22 mouse cellular contexts compared by ENCODE assay signal in the genomic region with DNA sequence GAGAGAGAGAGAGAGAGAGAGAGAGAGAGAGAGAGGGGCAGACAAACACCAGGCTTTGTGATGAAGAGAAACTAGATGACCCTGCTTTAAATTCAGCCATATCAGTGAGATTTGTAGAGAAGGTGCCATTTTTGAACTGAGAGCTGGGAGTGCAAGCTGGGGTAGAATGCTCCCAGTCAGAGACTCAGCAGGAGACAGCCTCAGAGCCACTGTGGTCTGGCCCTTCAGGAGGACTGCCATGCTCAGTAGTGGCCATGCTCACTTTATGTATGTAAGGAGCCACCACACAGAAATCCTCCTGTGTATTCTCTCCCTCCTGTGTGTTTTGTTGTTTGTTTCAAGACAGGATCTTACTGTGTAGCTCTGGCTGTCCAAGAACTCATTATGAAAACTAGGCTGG. TPM values are rescaled to one million over a fixed set of nuclear protein-coding genes. Genes with fewer than 3 reads are reported as not detected.
DNase-seq lines count a peak whose midpoint lies in the region; ATAC-seq and TF ChIP-seq lines count a peak whose summit lies in the region.
"Had no signal": no experiment of that assay in that cellular context is flagged by ENCODE, and none has a peak within 500 bp of the region (broad histone marks: within the 10 kb centered on the region; RNA-seq: fewer than 3 reads in every experiment).

No protein-coding gene starts in this region.

- no peak for TF ChIP-seq RAD21 in MEL (IDR thresholded peaks at IDR 0.05; ENCODE audit: low read depth, low read length)

- TF ChIP-seq EP300 in MEL (IDR thresholded peaks at IDR 0.05; ENCODE audit: low read depth in 1 of 2, low read length in 2 of 2) = no peak
- TF ChIP-seq EP300 in liver, postnatal 0 days (IDR thresholded peaks at IDR 0.05; ENCODE audit: low read depth) = no peak

- no peak for ATAC-seq in heart, embryonic 13.5 days (ENCODE audit: extremely low read depth, insufficient number of reproducible peaks, low FRiP score, low TSS enrichment)
- no peak for ATAC-seq in lung, embryonic 14.5 days (ENCODE audit: insufficient read depth)
- ATAC-seq in liver, postnatal 0 days = no peak
- ATAC-seq: forebrain, embryonic 16.5 days; inflammation-experienced regulatory T-cells, adult 6 months had no signal

- peak overlapping the region; percentile 49 for H3K4me2 ChIP-seq in heart, embryonic 13.5 days
- no peak overlapping the region for H3K4me2 ChIP-seq in lung, embryonic 14.5 days
- no peak overlapping the region for H3K4me2 ChIP-seq in liver, postnatal 0 days (ENCODE audit: low read depth, low read length)
- H3K4me2 ChIP-seq: hindbrain, embryonic 13.5 days; limb, embryonic 15.5 days; midbrain, embryonic 12.5 days had no signal

- TF ChIP-seq POLR2A in MEL (IDR thresholded peaks at IDR 0.05; ENCODE audit: control insufficient read depth in 1 of 2, insufficient read depth in 1 of 2, low read depth in 1 of 2, low read length in 2 of 2, poor library complexity in 1 of 2) = peak in 1 of 2 experiments; percentile 5; a peak in 1 of 4 replicates

- no peak for DNase-seq in heart, adult 8-10 months (ENCODE audit: low spot score)
- DNase-seq in lung, embryonic 14.5 days = no peak
- DNase-seq in lung, postnatal 10 days = no peak
- DNase-seq in MEL (ENCODE audit: low read depth, low spot score) = peak; percentile 80
- no peak for DNase-seq in liver, postnatal 0 days
- no peak for DNase-seq in ovary, adult 18-20 months (ENCODE audit: low spot score)
- DNase-seq: adrenal gland, postnatal 14 days; cerebellum, adult 11 months; cerebellum, postnatal 14 days; embryo, embryonic 11 days; gastrocnemius, postnatal 36 days; kidney, adult 9 months; right cerebral cortex, postnatal 4 days had no signal

- H3K4me3 ChIP-seq in heart, embryonic 13.5 days = no peak overlapping the region
- no peak overlapping the region for H3K4me3 ChIP-seq in lung, embryonic 14.5 days (ENCODE audit: low read depth, low read length)
- peak overlapping the region; percentile 53 to 61 for H3K4me3 ChIP-seq in MEL (ENCODE audit: control insufficient read depth in 1 of 2, insufficient read depth in 1 of 2, low read depth in 2 of 2, low read length in 2 of 2)
- H3K4me3 ChIP-seq in liver, postnatal 0 days (ENCODE audit: low read depth, low read length) = no peak overlapping the region
- H3K4me3 ChIP-seq: hindbrain, embryonic 13.5 days; limb, embryonic 15.5 days; midbrain, embryonic 12.5 days had no signal

- TF ChIP-seq CTCF in lung, embryonic 14.5 days (IDR thresholded peaks at IDR 0.05; ENCODE audit: low read depth) = no peak
- no peak for TF ChIP-seq CTCF in MEL (IDR thresholded peaks at IDR 0.05 in 2 of 3, conservative IDR thresholded peaks at IDR 0.05 in 1 of 3; ENCODE audit: control insufficient read depth in 1 of 3, insufficient read depth in 1 of 3, low read depth in 2 of 3, low read length in 3 of 3, poor library complexity in 1 of 3, severe bottlenecking in 1 of 3)
- TF ChIP-seq CTCF in liver, postnatal 0 days (IDR thresholded peaks at IDR 0.05; ENCODE audit: low read depth) = no peak

- H3K4me1 ChIP-seq in heart, embryonic 13.5 days = peaks cover 7% of the 10 kb centered on the region
- no peaks in the 10 kb centered on the region for H3K4me1 ChIP-seq in lung, embryonic 14.5 days (ENCODE audit: insufficient read depth)
- H3K4me1 ChIP-seq in MEL (ENCODE audit: control insufficient read depth in 1 of 2, insufficient read depth in 2 of 2, low read length in 2 of 2) = peaks cover 15 to 21% of the 10 kb centered on the region in 2 experiments
- H3K4me1 ChIP-seq in liver, postnatal 0 days (ENCODE audit: insufficient read depth) = no peaks in the 10 kb centered on the region; the same call in 1 of the 2 replicates
- H3K4me1 ChIP-seq: hindbrain, embryonic 13.5 days; limb, embryonic 15.5 days; midbrain, embryonic 12.5 days had no signal

- peak overlapping the region; percentile 70 for H3K27ac ChIP-seq in heart, embryonic 13.5 days (replicated peaks)
- H3K27ac ChIP-seq in lung, embryonic 14.5 days (ENCODE audit: low read depth) = peak overlapping the region; percentile 44
- peak overlapping the region; percentile 98 for H3K27ac ChIP-seq in MEL (ENCODE audit: control insufficient read depth, low read depth, low read length)
- H3K27ac ChIP-seq in liver, postnatal 0 days (ENCODE audit: low read depth) = peak overlapping the region; percentile 22; the same call in 1 of the 2 replicates
- H3K27ac ChIP-seq: hindbrain, embryonic 13.5 days; limb, embryonic 15.5 days; midbrain, embryonic 12.5 days; stomach, postnatal 0 days had no signal

- no peaks in the 10 kb centered on the region for H3K36me3 ChIP-seq in heart, embryonic 13.5 days
- no peaks in the 10 kb centered on the region for H3K36me3 ChIP-seq in lung, embryonic 14.5 days (ENCODE audit: insufficient read depth)
- peaks cover 0 to 25% of the 10 kb centered on the region in 2 experiments; a peak in 2 of 4 replicates for H3K36me3 ChIP-seq in MEL (ENCODE audit: control insufficient read depth in 1 of 2, insufficient read depth in 2 of 2, low read length in 2 of 2)
- H3K36me3 ChIP-seq in liver, postnatal 0 days (replicated peaks; ENCODE audit: insufficient read depth, low read length) = no peaks in the 10 kb centered on the region
- H3K36me3 ChIP-seq: hindbrain, embryonic 13.5 days; limb, embryonic 15.5 days; midbrain, embryonic 12.5 days had no signal

- peaks cover 2% of the 10 kb centered on the region; the same call in 1 of the 2 replicates for H3K79me2 ChIP-seq in MEL (ENCODE audit: control insufficient read depth, insufficient read depth, low read length, poor library complexity)

- no peaks in the 10 kb centered on the region for H3K27me3 ChIP-seq in heart, embryonic 13.5 days (replicated peaks)
- no peaks in the 10 kb centered on the region for H3K27me3 ChIP-seq in lung, embryonic 14.5 days (ENCODE audit: insufficient read depth, low read length)
- H3K27me3 ChIP-seq in MEL (ENCODE audit: control insufficient read depth in 1 of 2, insufficient read depth in 2 of 2, low read length in 2 of 2) = no peaks in the 10 kb centered on the region
- no peaks in the 10 kb centered on the region for H3K27me3 ChIP-seq in liver, postnatal 0 days (ENCODE audit: insufficient read depth, low read length)
- H3K27me3 ChIP-seq: hindbrain, embryonic 13.5 days; limb, embryonic 15.5 days; midbrain, embryonic 12.5 days had no signal

- no peaks in the 10 kb centered on the region for H3K9me3 ChIP-seq in heart, embryonic 13.5 days
- no peaks in the 10 kb centered on the region for H3K9me3 ChIP-seq in lung, embryonic 14.5 days (ENCODE audit: low read depth, low read length)
- no peaks in the 10 kb centered on the region for H3K9me3 ChIP-seq in MEL (replicated peaks; ENCODE audit: insufficient read depth, low read length)
- no peaks in the 10 kb centered on the region for H3K9me3 ChIP-seq in liver, postnatal 0 days (ENCODE audit: low read length)
- H3K9me3 ChIP-seq: hindbrain, embryonic 13.5 days; limb, embryonic 15.5 days; midbrain, embryonic 12.5 days had no signal

- peak overlapping the region; percentile 66 for H3K9ac ChIP-seq in heart, embryonic 13.5 days
- H3K9ac ChIP-seq in lung, embryonic 14.5 days = no peak overlapping the region
- H3K9ac ChIP-seq in MEL (ENCODE audit: control insufficient read depth, low read depth, low read length, poor library complexity, severe bottlenecking) = peak overlapping the region; percentile 84
- H3K9ac ChIP-seq in liver, postnatal 0 days (replicated peaks) = no peak overlapping the region
- H3K9ac ChIP-seq: hindbrain, embryonic 13.5 days; limb, embryonic 15.5 days; midbrain, embryonic 12.5 days had no signal

TF ChIP-seq in MEL, 35 proteins besides CTCF, POLR2A, EP300 and RAD21 (continues in another document):
- no peak for TF ChIP-seq POLR2AphosphoS2 (IDR thresholded peaks at IDR 0.05; ENCODE audit: low read length)
- no peak for TF ChIP-seq POLR2AphosphoS5 (IDR thresholded peaks at IDR 0.05; ENCODE audit: borderline replicate concordance, low read depth, low read length)
- TF ChIP-seq TBP (IDR thresholded peaks at IDR 0.05; ENCODE audit: low read depth, low read length) = no peak
- no peak for TF ChIP-seq NELFE (IDR thresholded peaks at IDR 0.05; ENCODE audit: low read depth, low read length)
- no peak for TF ChIP-seq MXI1 (IDR thresholded peaks at IDR 0.05; ENCODE audit: low read depth, low read length)
- TF ChIP-seq E2F4 (IDR thresholded peaks at IDR 0.05; ENCODE audit: borderline replicate concordance, low read depth, low read length) = no peak
- TF ChIP-seq MAX (IDR thresholded peaks at IDR 0.05; ENCODE audit: low read length) = peak; percentile 12; the same call in 1 of the 2 replicates
- no peak for TF ChIP-seq MAZ (IDR thresholded peaks at IDR 0.05; ENCODE audit: low read depth, low read length)
- TF ChIP-seq JUND (IDR thresholded peaks at IDR 0.05; ENCODE audit: low read depth, low read length) = peak; percentile 76; the same call in 1 of the 2 replicates
- no peak for TF ChIP-seq MYB (IDR thresholded peaks at IDR 0.05; ENCODE audit: low read depth, low read length)

RNA-seq across cellular contexts. Expression of a gene that starts 9.5 kb away (rescaled TPM):
- 36.1 and 39.0 TPM in 2 replicates for polyA plus RNA-seq in heart, embryonic 13.5 days (2015; fragmentation: Nextera tagmentation; extraction: Ambion mirVana)
- 10 to 100 TPM; 16.4 to 22.3 (median 17.8) TPM for total RNA-seq in heart, adult 8-10 months (2022)
- 47.0 and 49.4 TPM in 2 replicates for polyA plus RNA-seq in lung, embryonic 14.5 days (2014; fragmentation: Nextera tagmentation; extraction: Ambion mirVana)
- 17.9 and 20.3 TPM in 2 replicates for total RNA-seq in MEL (2012; rRNA removed)
- 10 to 100 TPM; 25.8 to 29.7 TPM for polyA plus RNA-seq in MEL (2012; ENCODE audit: insufficient read depth in 1 of 2, insufficient read length in 2 of 2, low read depth in 1 of 2, low replicate concordance in 2 of 2, missing spikeins in 1 of 2)
- polyA plus RNA-seq in liver, postnatal 0 days (2015; fragmentation: Nextera tagmentation; extraction: Ambion mirVana) = 11.1 and 12.2 TPM in 2 replicates

RNA-seq across cellular contexts. Expression of a gene that starts 13.5 kb away (rescaled TPM):
- 10.5 and 13.8 TPM in 2 replicates for polyA plus RNA-seq in heart, embryonic 13.5 days (2015; fragmentation: Nextera tagmentation; extraction: Ambion mirVana)
- under 1 TPM in 3 of 4 experiments, not detected in 1; 0.34 to 0.65 (median 0.60) TPM for total RNA-seq in heart, adult 8-10 months (2022)
- polyA plus RNA-seq in lung, embryonic 14.5 days (2014; fragmentation: Nextera tagmentation; extraction: Ambion mirVana) = 14.3 and 15.3 TPM in 2 replicates
- 0.33 and 0.35 TPM in 2 replicates for total RNA-seq in MEL (2012; rRNA removed)
- polyA plus RNA-seq in MEL (2012; ENCODE audit: insufficient read depth in 1 of 2, insufficient read length in 2 of 2, low read depth in 1 of 2, low replicate concordance in 2 of 2, missing spikeins in 1 of 2) = under 1 TPM in 1 of 2 experiments, not detected in 1; 0.13 TPM
- not detected in 2 replicates for polyA plus RNA-seq in liver, postnatal 0 days (2015; fragmentation: Nextera tagmentation; extraction: Ambion mirVana)
- total RNA-seq: gastrocnemius, postnatal 36 days; megakaryocyte progenitor cell, adult 5-6 weeks; monocyte, adult 5-6 weeks had no signal
- polyA plus RNA-seq: inflammation-experienced regulatory T-cells, adult 6 months had no signal

RNA-seq across cellular contexts. Expression of a gene that starts 38.5 kb away (rescaled TPM):
- polyA plus RNA-seq in heart, embryonic 13.5 days (2015; fragmentation: Nextera tagmentation; extraction: Ambion mirVana) = 19.1 and 22.0 TPM in 2 replicates
- total RNA-seq in heart, adult 8-10 months (2022) = 1 to 10 TPM; 1.5 to 2.5 (median 2.2) TPM
- 40.0 and 42.9 TPM in 2 replicates for polyA plus RNA-seq in lung, embryonic 14.5 days (2014; fragmentation: Nextera tagmentation; extraction: Ambion mirVana)
- not detected in 2 replicates for total RNA-seq in MEL (2012; rRNA removed)
- polyA plus RNA-seq in MEL (2012; ENCODE audit: insufficient read depth in 1 of 2, insufficient read length in 2 of 2, low read depth in 1 of 2, low replicate concordance in 2 of 2, missing spikeins in 1 of 2) = not detected
- 0.17 and 0.22 TPM in 2 replicates for polyA plus RNA-seq in liver, postnatal 0 days (2015; fragmentation: Nextera tagmentation; extraction: Ambion mirVana)
- total RNA-seq: megakaryocyte progenitor cell, adult 5-6 weeks; monocyte, adult 5-6 weeks had no signal
- polyA plus RNA-seq: inflammation-experienced regulatory T-cells, adult 6 months had no signal

Comparison
In these comparisons a context has a peak if more than half of its experiments do, and no peak if none do; other contexts are left out.
1. H3K27ac ChIP-seq: peak in every context shown above with its lines; median percentile 98 in MEL; 70 in heart, embryonic 13.5 days; 44 in lung, embryonic 14.5 days; 22 in liver, postnatal 0 days.
2. H3K4me3 ChIP-seq: peak in MEL (2 of 2); none in heart, embryonic 13.5 days (single experiment), lung, embryonic 14.5 days (single experiment) and liver, postnatal 0 days (single experiment).
3. H3K9ac ChIP-seq: peak in heart, embryonic 13.5 days (single experiment) and MEL (single experiment); none in lung, embryonic 14.5 days (single experiment) and liver, postnatal 0 days (single experiment).
4. RNA of a gene that starts 13.5 kb away (polyA plus RNA-seq): 14.3 to 15.3 TPM in lung, embryonic 14.5 days and 10.5 to 13.8 TPM in heart, embryonic 13.5 days; 0.13 TPM in MEL and not detected in liver, postnatal 0 days; every median in the first group is over 10 times any median in the second.
5. RNA of a gene that starts 38.5 kb away (polyA plus RNA-seq): 40.0 to 42.9 TPM in lung, embryonic 14.5 days and 19.1 to 22.0 TPM in heart, embryonic 13.5 days; 0.17 to 0.22 TPM in liver, postnatal 0 days and not detected in MEL; every median in the first group is over 10 times any median in the second.